Mouse (Mus musculus) limb, embryonic 12.5 days (tissue): ENCODE measurements around the gene Trim14. TPM values are rescaled to one million over a fixed set of nuclear protein-coding genes. Genes with fewer than 3 reads are reported as not detected.

Experiments used
- ATAC-seq: fragments of 200-750 bp; cut with Nextera tagmentation; 2 replicates; pipeline ENCODE4 v1.8.0; 2017; ENCODE audit warnings: low read depth, moderate TSS enrichment; ENCODE audit not compliant: insufficient number of reproducible peaks, insufficient read depth, low FRiP score, low TSS enrichment
- H3K27ac ChIP-seq: fragments of 300-500 bp; sonication (generic); 2 replicates; pipeline ENCODE4 v1.5.1; 2016; ENCODE audit warnings: mild to moderate bottlenecking, moderate library complexity
- H3K27me3 ChIP-seq: fragments of 300-500 bp; sonication (generic); 2 replicates; pipeline ENCODE4 v1.6.1; 2016; ENCODE audit warnings: mild to moderate bottlenecking, moderate library complexity
- H3K36me3 ChIP-seq: fragments of 300-500 bp; sonication (generic); 2 replicates; pipeline ENCODE4 v1.6.1; 2016; ENCODE audit warnings: mild to moderate bottlenecking, moderate library complexity
- H3K4me1 ChIP-seq: fragments of 300-500 bp; sonication (generic); replicated peaks from 2 replicates; pipeline ENCODE4 v1.6.1; 2016
- H3K4me2 ChIP-seq: fragments of 300-500 bp; sonication (generic); 2 replicates; pipeline ENCODE4 v1.6.1; 2016; ENCODE audit warnings: mild to moderate bottlenecking, moderate library complexity
- H3K4me3 ChIP-seq: fragments of 300-500 bp; sonication (generic); replicated peaks from 2 replicates; pipeline ENCODE4 v1.5.1; 2016; ENCODE audit warnings: mild to moderate bottlenecking
- H3K9ac ChIP-seq: fragments of 300-500 bp; sonication (generic); replicated peaks from 2 replicates; pipeline ENCODE4 v1.6.1; 2016; ENCODE audit warnings: mild to moderate bottlenecking, moderate library complexity
- H3K9me3 ChIP-seq: fragments of 300-500 bp; sonication (generic); 2 replicates; pipeline ENCODE4 v1.6.1; 2016; ENCODE audit warnings: mild to moderate bottlenecking, moderate library complexity
- WGBS: fragments of 180-500 bp; shearing (Covaris S2); methylation state at CpG from one replicate; pipeline ENCODE4 v1.1.7; 2016; 5-methylcytosine and 5-hydroxymethylcytosine counted together
- polyA plus RNA-seq: library from polyadenylated mRNA; unstranded; fragments of >200 nt; fragmentation: Nextera tagmentation; extraction: Ambion mirVana; gene quantifications from 2 replicates; pipeline ENCODE4 v1.2.1, GENCODE M21; 2016

The Trim14 gene
- polyA plus RNA-seq, 1 experiment from 2014 or later = 0.43 TPM

DNA sequence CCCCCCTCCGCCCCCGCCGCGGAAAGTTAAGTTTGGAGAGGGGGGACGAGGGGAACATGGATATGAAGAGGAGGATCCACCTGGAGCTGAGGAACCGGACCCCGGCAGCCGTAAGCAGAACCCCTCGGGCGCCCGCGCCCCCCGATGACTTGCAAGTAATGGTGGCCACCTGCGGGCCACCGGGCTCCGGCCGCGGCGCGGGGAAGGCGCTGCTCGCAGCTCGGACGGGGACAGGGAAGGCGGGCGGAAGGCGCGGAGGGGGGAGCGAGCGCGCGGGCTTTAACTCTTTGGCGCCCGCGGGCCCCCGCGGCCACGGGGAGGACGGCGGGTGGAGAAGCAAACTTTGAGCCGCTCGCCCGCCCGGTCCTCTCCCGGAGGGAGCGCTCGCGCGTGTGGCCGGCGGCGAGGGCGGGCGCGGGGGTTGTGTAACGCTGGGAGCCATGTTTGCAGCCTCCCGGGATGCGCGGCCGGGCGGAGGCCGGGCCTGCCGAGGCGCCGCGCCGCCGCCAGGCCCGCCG is 84.6 kb downstream of the Trim14 start:
- Histone ChIP-seq H3K4me1 (peaks cover 27% of the 10 kb centered on the region), H3K4me2 (peak overlapping the region; percentile 79), H3K9ac (peak overlapping the region; percentile 99), H3K27me3 (no peaks in the 10 kb centered on the region), H3K27ac (peak overlapping the region; percentile 100), H3K9me3 (no peaks in the 10 kb centered on the region), H3K36me3 (no peaks in the 10 kb centered on the region), H3K4me3 (peak overlapping the region; percentile 95)
- ATAC-seq = peak; percentile 32
- WGBS = under 1% methylated on average over 68 of the region's 70 CpGs

DNA sequence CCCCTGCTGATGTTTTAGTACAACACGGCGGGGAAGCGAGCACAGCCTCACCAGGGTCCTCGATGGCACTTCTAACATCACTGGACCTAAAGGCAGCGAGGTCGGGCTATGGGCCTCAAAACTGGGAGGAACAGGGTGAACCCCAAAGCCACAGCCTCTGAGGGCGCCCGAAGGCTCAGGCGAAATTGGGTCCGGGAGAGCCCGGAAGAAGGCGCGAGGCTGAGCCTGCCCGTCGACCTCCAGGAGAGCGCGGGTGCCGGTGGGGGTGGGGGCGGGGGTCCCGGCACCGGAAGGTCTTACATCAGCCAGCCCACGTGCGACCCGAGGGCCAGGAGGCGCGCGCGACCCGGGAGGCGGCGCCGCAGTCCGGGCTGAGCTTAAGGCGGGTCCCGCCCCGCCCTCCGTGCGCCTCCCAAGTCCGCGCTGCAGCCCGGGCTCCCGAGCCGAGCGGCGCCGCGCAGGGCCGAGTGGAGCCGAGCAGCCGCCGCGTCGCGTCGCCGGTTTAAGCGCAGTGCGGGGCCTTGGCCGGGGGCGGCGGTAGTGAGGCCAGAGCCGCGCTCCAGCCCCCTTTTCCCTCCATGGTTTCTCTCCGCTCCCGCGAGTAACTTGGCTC is 85.3 kb downstream of the Trim14 start, which contains the start of gene Anp32b:
Gene Anp32b, plus strand, starts transcription at position 384 of the 613 bp plus-strand sequence.
- no peaks in the 10 kb centered on the region for H3K27me3 ChIP-seq
- H3K9ac ChIP-seq = peak within 1 kb of the TSS; percentile 99
- ATAC-seq = peak; percentile 97
- peak within 1 kb of the TSS; percentile 100 for H3K27ac ChIP-seq
- H3K4me1 ChIP-seq = peaks cover 24% of the 10 kb centered on the region
- H3K4me2 ChIP-seq = peak within 1 kb of the TSS; percentile 79
- WGBS = under 1% methylated on average over 66 of the region's 66 CpGs
- H3K36me3 ChIP-seq = no peaks in the 10 kb centered on the region
- H3K4me3 ChIP-seq = peak within 1 kb of the TSS; percentile 95
- H3K9me3 ChIP-seq = no peaks in the 10 kb centered on the region

DNA sequence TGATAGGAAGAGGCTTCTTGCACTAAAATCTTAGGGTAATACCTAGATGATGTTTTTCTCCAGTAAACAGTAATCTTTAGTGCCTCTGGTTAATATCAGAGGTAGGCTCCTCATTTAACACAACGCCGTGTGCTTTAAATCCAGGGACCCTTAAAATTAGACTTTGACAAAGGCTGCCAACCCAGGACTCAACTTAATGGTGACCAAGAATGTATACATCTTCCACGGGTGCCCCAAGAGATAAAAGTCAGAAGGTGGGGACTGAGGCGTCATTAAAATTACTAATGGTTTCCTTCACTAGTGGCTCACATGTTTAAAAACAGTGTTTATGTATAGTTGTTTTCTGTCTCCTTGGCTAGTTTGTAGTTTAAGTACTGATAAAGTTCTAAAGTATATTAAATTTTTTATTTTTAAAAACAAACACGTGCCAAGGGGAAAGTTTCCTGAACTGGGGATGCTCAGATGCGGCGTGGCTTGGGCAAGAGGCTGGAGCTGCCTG is 85.9 kb downstream of the Trim14 start:
- Histone ChIP-seq H3K4me3 (peak overlapping the region; percentile 95), H3K9ac (peak overlapping the region; percentile 99), H3K36me3 (no peaks in the 10 kb centered on the region), H3K4me2 (peak overlapping the region; percentile 79), H3K9me3 (no peaks in the 10 kb centered on the region), H3K27ac (peak overlapping the region; percentile 100), H3K4me1 (peaks cover 20% of the 10 kb centered on the region), H3K27me3 (no peaks in the 10 kb centered on the region)
- ATAC-seq = no peak
- WGBS = 19% methylated on average over 7 of the region's 7 CpGs

DNA sequence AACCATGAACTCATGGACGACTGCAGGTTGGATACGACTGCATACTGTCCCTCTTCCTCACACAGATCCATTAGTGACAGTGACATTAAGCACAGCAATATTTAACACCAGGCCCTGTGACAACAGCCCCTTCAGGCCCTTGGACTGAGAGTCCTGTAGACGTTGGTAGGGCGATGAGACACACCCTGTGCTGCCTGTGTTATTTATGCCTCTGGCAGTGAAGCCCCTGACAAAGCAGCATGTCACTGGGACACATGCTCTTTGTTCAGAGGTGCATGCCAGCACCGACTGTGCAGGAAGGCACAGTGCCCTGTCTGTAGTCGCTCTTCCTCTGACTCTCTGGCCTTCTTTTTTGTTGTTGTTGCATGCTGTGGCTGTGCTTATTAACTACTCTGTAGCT is 87.1 kb downstream of the Trim14 start:
- no peaks in the 10 kb centered on the region for H3K9me3 ChIP-seq
- ATAC-seq = no peak
- no peaks in the 10 kb centered on the region for H3K36me3 ChIP-seq
- no peak overlapping the region for H3K4me2 ChIP-seq
- H3K4me1 ChIP-seq = peaks cover 13% of the 10 kb centered on the region
- H3K27ac ChIP-seq = no peak overlapping the region
- 65% methylated on average over 6 of the region's 6 CpGs for WGBS
- H3K27me3 ChIP-seq = no peaks in the 10 kb centered on the region
- H3K4me3 ChIP-seq = no peak overlapping the region
- H3K9ac ChIP-seq = no peak overlapping the region

DNA sequence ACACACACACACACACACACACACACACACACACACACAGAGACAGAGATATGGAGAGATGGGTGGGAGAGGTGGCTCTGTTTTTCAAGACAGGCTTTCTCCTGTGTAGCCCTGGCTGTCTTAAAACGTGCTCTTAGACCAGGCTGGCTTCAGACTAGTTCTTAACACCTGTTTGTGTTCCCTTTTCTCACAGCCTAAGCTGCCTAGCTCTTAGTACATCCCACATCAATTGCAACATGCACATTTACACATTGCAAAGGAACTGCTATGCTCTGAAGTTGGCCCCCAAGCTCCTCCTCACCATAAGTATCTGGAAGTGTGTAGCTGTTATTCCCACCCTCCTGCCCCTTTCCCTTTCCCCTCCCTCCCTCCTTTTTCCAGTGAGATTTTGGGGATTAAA is 88.5 kb downstream of the Trim14 start:
- H3K36me3 ChIP-seq = no peaks in the 10 kb centered on the region
- WGBS = 54% methylated on average over 1 of the region's 1 CpGs
- H3K9me3 ChIP-seq = no peaks in the 10 kb centered on the region
- no peak overlapping the region for H3K27ac ChIP-seq
- ATAC-seq = no peak
- no peak overlapping the region for H3K9ac ChIP-seq
- no peaks in the 10 kb centered on the region; the same call in 1 of the 2 replicates for H3K4me1 ChIP-seq
- H3K4me3 ChIP-seq = no peak overlapping the region
- H3K27me3 ChIP-seq = no peaks in the 10 kb centered on the region
- H3K4me2 ChIP-seq = no peak overlapping the region

DNA sequence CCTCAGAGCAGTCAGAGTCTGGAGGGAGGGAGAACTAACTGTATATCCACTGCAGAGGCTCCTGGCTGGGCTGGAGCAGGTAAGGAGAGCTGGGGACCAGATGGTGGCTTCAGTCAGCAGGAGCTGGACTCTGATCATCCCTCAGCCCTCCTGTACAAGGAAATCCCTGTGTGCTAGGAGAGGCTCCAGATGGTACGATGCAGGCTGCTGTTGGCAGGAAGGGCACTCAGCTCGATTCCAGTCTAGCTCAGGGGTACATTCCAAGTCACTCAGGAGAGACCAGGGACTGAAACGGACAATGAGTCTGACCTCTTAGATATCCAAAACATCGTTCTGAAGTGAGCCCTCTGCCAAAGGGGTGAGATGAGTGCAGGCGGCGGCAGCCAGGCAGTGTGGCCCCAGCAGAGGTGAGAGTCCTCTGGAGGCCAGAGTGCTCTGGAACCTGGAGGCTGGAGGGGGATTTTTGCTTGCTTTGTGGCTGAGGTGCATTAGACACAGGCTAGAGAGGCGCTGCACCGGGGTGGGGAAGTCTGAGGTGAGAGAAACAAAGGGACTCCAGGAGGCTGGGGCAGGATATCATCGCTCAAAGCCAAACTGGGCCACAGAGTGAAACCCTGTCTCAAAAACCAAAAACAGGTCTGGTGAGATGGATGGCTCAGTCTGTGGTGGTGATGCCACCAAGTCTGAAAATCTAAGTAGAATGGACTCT is 90.5 kb downstream of the Trim14 start:
- WGBS = 55% methylated on average over 9 of the region's 9 CpGs
- Histone ChIP-seq H3K4me1 (no peaks in the 10 kb centered on the region; the same call in 1 of the 2 replicates), H3K27me3 (no peaks in the 10 kb centered on the region), H3K4me2 (no peak overlapping the region), H3K27ac (no peak overlapping the region), H3K4me3 (no peak overlapping the region), H3K9ac (no peak overlapping the region), H3K36me3 (no peaks in the 10 kb centered on the region), H3K9me3 (no peaks in the 10 kb centered on the region)
- no peak for ATAC-seq

Other genes with a start within 250 kb of the Trim14 start
- gene Foxe1, start 192.5 kb downstream of the Trim14 start, polyA plus RNA-seq = not detected in 2 replicates
- gene Trmo, start 146.7 kb downstream of the Trim14 start, polyA plus RNA-seq = 8.8 and 9.0 TPM in 2 replicates
- 2.6 and 2.7 TPM in 2 replicates for gene Hemgn, start 122.6 kb downstream of the Trim14 start, polyA plus RNA-seq
- gene Anp32b, start 85.2 kb downstream of the Trim14 start, polyA plus RNA-seq = 362 and 372 TPM in 2 replicates
- 91.0 and 91.7 TPM in 2 replicates for gene Nans, start 46.9 kb downstream of the Trim14 start, polyA plus RNA-seq
- 2.2 and 2.5 TPM in 2 replicates for gene Coro2a, start 66.1 kb upstream of the Trim14 start, polyA plus RNA-seq
- gene Tbc1d2, start 114.1 kb upstream of the Trim14 start, polyA plus RNA-seq = 1.9 and 2.1 TPM in 2 replicates